Mouse (Mus musculus): ENCODE measurements around the gene Olfr1472. TPM values are rescaled to one million over a fixed set of nuclear protein-coding genes. Genes with fewer than 3 reads are reported as not detected.
"Not testable (repeated sequence)": the region's sequence is repeated elsewhere in the genome, so short reads cannot be mapped to it uniquely, and the experiment has no call there.

The Olfr1472 gene
- total RNA-seq (2014; rRNA removed) (not detected in 2 replicates), polyA plus RNA-seq (2015; fragmentation: Nextera tagmentation; extraction: Ambion mirVana) (not detected in 2 replicates)

GRCm38 (mm10) chr19:13455986-13456385 is at the start of gene Olfr1472:
TSS of gene Olfr1472 (minus strand) at chr19:13456086.
- Histone ChIP-seq H3K36me3 (ENCODE audit: insufficient read depth, low read length) (no peaks in the 10 kb centered on the region), H3K9me3 (ENCODE audit: low read length) (0 out of 2 replicates have a peak, but pooled peaks cover 4% of the 10 kb centered on the region), H3K9ac (replicated peaks; ENCODE audit: low read length, poor library complexity, severe bottlenecking) (no peak within 1 kb of the TSS), H3K4me1 (ENCODE audit: insufficient read depth, low read length) (no peaks in the 10 kb centered on the region), H3K27ac (ENCODE audit: low read depth, low read length) (no peak within 1 kb of the TSS), H3K4me3 (ENCODE audit: low read depth, low read length) (no peak within 1 kb of the TSS), H3K27me3 (ENCODE audit: insufficient read depth, low read length) (no peaks in the 10 kb centered on the region), H3K4me2 (ENCODE audit: low read depth, low read length, poor library complexity, severe bottlenecking) (no peak within 1 kb of the TSS)
- no peak for DNase-seq (ENCODE audit: low spot score)
- 78% methylated on average over 1 of the region's 1 CpGs for WGBS
- ATAC-seq (ENCODE audit: low FRiP score), result no peak
- TF ChIP-seq CTCF (IDR thresholded peaks at IDR 0.05), result no peak

GRCm38 (mm10) chr19:13500246-13500645 is 44.4 kb upstream of the Olfr1472 start, which contains the start of gene Olfr1477:
TSS of gene Olfr1477 (plus strand) at chr19:13500546.
- H3K9me3 ChIP-seq (ENCODE audit: low read length), result 0 out of 2 replicates have a peak, but pooled peaks cover 8% of the 10 kb centered on the region
- no peaks in the 10 kb centered on the region for H3K4me1 ChIP-seq (ENCODE audit: insufficient read depth, low read length)
- no peak within 1 kb of the TSS for H3K27ac ChIP-seq (ENCODE audit: low read depth, low read length)
- H3K27me3 ChIP-seq (ENCODE audit: insufficient read depth, low read length), result no peaks in the 10 kb centered on the region
- no peaks in the 10 kb centered on the region for H3K36me3 ChIP-seq (ENCODE audit: insufficient read depth, low read length)
- H3K9ac ChIP-seq (replicated peaks; ENCODE audit: low read length, poor library complexity, severe bottlenecking), result no peak within 1 kb of the TSS
- TF ChIP-seq CTCF (IDR thresholded peaks at IDR 0.05), result no peak
- ATAC-seq (ENCODE audit: low FRiP score), result no peak
- 65% methylated on average over 3 of the region's 3 CpGs for WGBS
- no peak within 1 kb of the TSS for H3K4me2 ChIP-seq (ENCODE audit: low read depth, low read length, poor library complexity, severe bottlenecking)
- H3K4me3 ChIP-seq (ENCODE audit: low read depth, low read length), result no peak within 1 kb of the TSS
- no peak for DNase-seq (ENCODE audit: low spot score)

- Histone ChIP-seq H3K36me3 (ENCODE audit: insufficient read depth, low read length) (no peaks in the 10 kb centered on the region), H3K4me3 (ENCODE audit: low read depth, low read length) (no peak within 1 kb of the TSS), H3K27ac (ENCODE audit: low read depth, low read length) (no peak within 1 kb of the TSS), H3K4me1 (ENCODE audit: insufficient read depth, low read length) (no peaks in the 10 kb centered on the region), H3K27me3 (ENCODE audit: insufficient read depth, low read length) (no peaks in the 10 kb centered on the region), H3K9ac (replicated peaks; ENCODE audit: low read length, poor library complexity, severe bottlenecking) (no peak within 1 kb of the TSS), H3K4me2 (ENCODE audit: low read depth, low read length, poor library complexity, severe bottlenecking) (no peak within 1 kb of the TSS), H3K9me3 (ENCODE audit: low read length) (no peaks in the 10 kb centered on the region)
- ATAC-seq (ENCODE audit: low FRiP score) (no peak), DNase-seq (ENCODE audit: low spot score) (no peak)
- no peak for TF ChIP-seq CTCF (IDR thresholded peaks at IDR 0.05)
Measured at GRCm38 (mm10) chr19:13480096-13480495, 24.2 kb upstream of the Olfr1472 start, which contains the start of gene Olfr1475. TSS of gene Olfr1475 (minus strand) at chr19:13480196.

GRCm38 (mm10) chr19:13469265-13469664 is 13.4 kb upstream of the Olfr1472 start, which contains the start of gene Olfr1474:
TSS of gene Olfr1474 (plus strand) at chr19:13469565.
- WGBS, result 84% methylated on average over 4 of the region's 4 CpGs
- H3K4me1 ChIP-seq (ENCODE audit: insufficient read depth, low read length); H3K27me3 ChIP-seq (ENCODE audit: insufficient read depth, low read length); H3K9ac ChIP-seq (replicated peaks; ENCODE audit: low read length, poor library complexity, severe bottlenecking); H3K27ac ChIP-seq (ENCODE audit: low read depth, low read length); ATAC-seq (ENCODE audit: low FRiP score); H3K4me3 ChIP-seq (ENCODE audit: low read depth, low read length); H3K4me2 ChIP-seq (ENCODE audit: low read depth, low read length, poor library complexity, severe bottlenecking); H3K9me3 ChIP-seq (ENCODE audit: low read length); H3K36me3 ChIP-seq (ENCODE audit: insufficient read depth, low read length); DNase-seq (ENCODE audit: low spot score): not testable (repeated sequence)

GRCm38 (mm10) chr19:13443109-13443508 is 12.8 kb downstream of the Olfr1472 start, which contains the start of gene Olfr1471:
TSS of gene Olfr1471 (plus strand) at chr19:13443409.
- H3K4me1 ChIP-seq (ENCODE audit: insufficient read depth, low read length); H3K4me2 ChIP-seq (ENCODE audit: low read depth, low read length, poor library complexity, severe bottlenecking); H3K27me3 ChIP-seq (ENCODE audit: insufficient read depth, low read length); H3K4me3 ChIP-seq (ENCODE audit: low read depth, low read length); ATAC-seq (ENCODE audit: low FRiP score); H3K36me3 ChIP-seq (ENCODE audit: insufficient read depth, low read length); DNase-seq (ENCODE audit: low spot score); H3K9me3 ChIP-seq (ENCODE audit: low read length); H3K9ac ChIP-seq (replicated peaks; ENCODE audit: low read length, poor library complexity, severe bottlenecking); H3K27ac ChIP-seq (ENCODE audit: low read depth, low read length): not testable (repeated sequence)
- 68% methylated on average over 2 of the region's 2 CpGs for WGBS

GRCm38 (mm10) chr19:13407549-13407948 is 48.3 kb downstream of the Olfr1472 start, which contains the start of gene Olfr1469:
TSS of gene Olfr1469 (plus strand) at chr19:13407849.
- Histone ChIP-seq H3K36me3 (ENCODE audit: insufficient read depth, low read length) (no peaks in the 10 kb centered on the region), H3K4me2 (ENCODE audit: low read depth, low read length, poor library complexity, severe bottlenecking) (no peak within 1 kb of the TSS), H3K9me3 (ENCODE audit: low read length) (peaks cover 2% of the 10 kb centered on the region; the same call in 1 of the 2 replicates), H3K27ac (ENCODE audit: low read depth, low read length) (no peak within 1 kb of the TSS), H3K9ac (replicated peaks; ENCODE audit: low read length, poor library complexity, severe bottlenecking) (no peak within 1 kb of the TSS), H3K27me3 (ENCODE audit: insufficient read depth, low read length) (no peaks in the 10 kb centered on the region), H3K4me3 (ENCODE audit: low read depth, low read length) (no peak within 1 kb of the TSS), H3K4me1 (ENCODE audit: insufficient read depth, low read length) (no peaks in the 10 kb centered on the region)
- ATAC-seq (ENCODE audit: low FRiP score) (no peak), DNase-seq (ENCODE audit: low spot score) (no peak)
- no peak for TF ChIP-seq CTCF (IDR thresholded peaks at IDR 0.05)
- WGBS, result 71% methylated on average over 2 of the region's 2 CpGs

Other genes starting within 250 kb of the Olfr1472 start
- gene Olfr1463, start 224.8 kb downstream of the Olfr1472 start, total RNA-seq (2014; rRNA removed), result not detected in 2 replicates
- gene Olfr1463, start 224.8 kb downstream of the Olfr1472 start, polyA plus RNA-seq (2015; fragmentation: Nextera tagmentation; extraction: Ambion mirVana), result not detected in 2 replicates
- gene Olfr1465, start 140.5 kb downstream of the Olfr1472 start, total RNA-seq (2014; rRNA removed), result not detected in 2 replicates
- not detected in 2 replicates for gene Olfr1465, start 140.5 kb downstream of the Olfr1472 start, polyA plus RNA-seq (2015; fragmentation: Nextera tagmentation; extraction: Ambion mirVana)
- gene Olfr1466, start 117.2 kb downstream of the Olfr1472 start, total RNA-seq (2014; rRNA removed), result not detected in 2 replicates
- gene Olfr1466, start 117.2 kb downstream of the Olfr1472 start, polyA plus RNA-seq (2015; fragmentation: Nextera tagmentation; extraction: Ambion mirVana), result not detected in 2 replicates
- gene Olfr1467, start 93.8 kb downstream of the Olfr1472 start, total RNA-seq (2014; rRNA removed), result not detected in 2 replicates
- not detected in 2 replicates for gene Olfr1467, start 93.8 kb downstream of the Olfr1472 start, polyA plus RNA-seq (2015; fragmentation: Nextera tagmentation; extraction: Ambion mirVana)
- gene Olfr1469, start 48.2 kb downstream of the Olfr1472 start, total RNA-seq (2014; rRNA removed), result not detected in 2 replicates
- not detected in 2 replicates for gene Olfr1469, start 48.2 kb downstream of the Olfr1472 start, polyA plus RNA-seq (2015; fragmentation: Nextera tagmentation; extraction: Ambion mirVana)
- gene Olfr1471, start 12.7 kb downstream of the Olfr1472 start, total RNA-seq (2014; rRNA removed), result not detected in 2 replicates
- gene Olfr1471, start 12.7 kb downstream of the Olfr1472 start, polyA plus RNA-seq (2015; fragmentation: Nextera tagmentation; extraction: Ambion mirVana), result not detected in 2 replicates
- not detected in 2 replicates for gene Olfr1474, start 13.5 kb upstream of the Olfr1472 start, total RNA-seq (2014; rRNA removed)
- gene Olfr1474, start 13.5 kb upstream of the Olfr1472 start, polyA plus RNA-seq (2015; fragmentation: Nextera tagmentation; extraction: Ambion mirVana), result not detected in 2 replicates
- gene Olfr1475, start 24.1 kb upstream of the Olfr1472 start, total RNA-seq (2014; rRNA removed), result not detected in 2 replicates
- gene Olfr1475, start 24.1 kb upstream of the Olfr1472 start, polyA plus RNA-seq (2015; fragmentation: Nextera tagmentation; extraction: Ambion mirVana), result not detected in 2 replicates
- not detected in 2 replicates for gene Olfr1477, start 44.5 kb upstream of the Olfr1472 start, total RNA-seq (2014; rRNA removed)
- not detected in 2 replicates for gene Olfr1477, start 44.5 kb upstream of the Olfr1472 start, polyA plus RNA-seq (2015; fragmentation: Nextera tagmentation; extraction: Ambion mirVana)
- not detected in 2 replicates for gene Olfr1480, start 71.8 kb upstream of the Olfr1472 start, total RNA-seq (2014; rRNA removed)
- gene Olfr1480, start 71.8 kb upstream of the Olfr1472 start, polyA plus RNA-seq (2015; fragmentation: Nextera tagmentation; extraction: Ambion mirVana), result not detected in 2 replicates
- not detected in 2 replicates for gene Olfr1484, start 127.4 kb upstream of the Olfr1472 start, total RNA-seq (2014; rRNA removed)
- not detected in 2 replicates for gene Olfr1484, start 127.4 kb upstream of the Olfr1472 start, polyA plus RNA-seq (2015; fragmentation: Nextera tagmentation; extraction: Ambion mirVana)
- not detected in 2 replicates for gene Olfr1487, start 161.3 kb upstream of the Olfr1472 start, total RNA-seq (2014; rRNA removed)
- not detected in 2 replicates for gene Olfr1487, start 161.3 kb upstream of the Olfr1472 start, polyA plus RNA-seq (2015; fragmentation: Nextera tagmentation; extraction: Ambion mirVana)
- not detected in 2 replicates for gene Olfr1489, start 175.5 kb upstream of the Olfr1472 start, total RNA-seq (2014; rRNA removed)
- gene Olfr1489, start 175.5 kb upstream of the Olfr1472 start, polyA plus RNA-seq (2015; fragmentation: Nextera tagmentation; extraction: Ambion mirVana), result not detected in 2 replicates
- gene Olfr1490, start 195.0 kb upstream of the Olfr1472 start, total RNA-seq (2014; rRNA removed), result not detected in 2 replicates
- gene Olfr1490, start 195.0 kb upstream of the Olfr1472 start, polyA plus RNA-seq (2015; fragmentation: Nextera tagmentation; extraction: Ambion mirVana), result not detected in 2 replicates
- gene Olfr1491, start 241.2 kb upstream of the Olfr1472 start, total RNA-seq (2014; rRNA removed), result not detected in 2 replicates
- gene Olfr1491, start 241.2 kb upstream of the Olfr1472 start, polyA plus RNA-seq (2015; fragmentation: Nextera tagmentation; extraction: Ambion mirVana), result not detected in 2 replicates

Data from midbrain, postnatal 0 days (tissue).